Mouse (Mus musculus) megakaryocyte, embryonic 14.5 days (primary cell): ENCODE results near the gene Sema6c. TPM values are rescaled to one million over a fixed set of nuclear protein-coding genes. Genes with fewer than 3 reads are reported as not detected.
A peak's percentile ranks its signal among the peaks of the same experiment; 100 is the strongest.

ENCODE experiments used
- H3K27me3 ChIP-seq: replicated peaks from 2 replicates; pipeline ENCODE3; 2012; ENCODE audit warnings: inconsistent platforms
- H3K36me3 ChIP-seq: replicated peaks from 2 replicates; pipeline ENCODE3; 2012; ENCODE audit warnings: low read length, inconsistent platforms, mixed read lengths
- H3K4me1 ChIP-seq: 2 replicates; pipeline ENCODE4 v1.6.1; 2012; ENCODE audit warnings: inconsistent platforms
- H3K4me3 ChIP-seq: replicated peaks from 2 replicates; pipeline ENCODE3; 2012; ENCODE audit warnings: moderate library complexity, mild to moderate bottlenecking, inconsistent platforms
- H3K9me3 ChIP-seq: 2 replicates; pipeline ENCODE4 v1.6.1; 2012; ENCODE audit warnings: inconsistent platforms
- FLI1 ChIP-seq: IDR thresholded peaks from 2 replicates; pipeline ENCODE4 v1.6.1; 2012; ENCODE audit warnings: low read length, inconsistent platforms, mixed read lengths
- GATA1 ChIP-seq: IDR thresholded peaks from 3 replicates; pipeline ENCODE4 v1.6.1; 2012; ENCODE audit warnings: mixed read lengths, low read length, inconsistent platforms, borderline replicate concordance
- polyA plus RNA-seq: library from polyadenylated mRNA; stranded (reverse); fragments of >175 nt; gene quantifications from 2 replicates; pipeline ENCODE4 v1.2.3, GENCODE M21; 2012; ENCODE audit warnings: low replicate concordance; ENCODE audit not compliant: insufficient read depth

Sema6c gene
- polyA plus RNA-seq, 1 experiment, result 1.2 TPM

GRCm38 (mm10) chr3:95141952-95142616 lies 18.2 kb upstream of the Sema6c start, which contains the start of gene Tnfaip8l2:
Gene Tnfaip8l2 (minus strand): TSS chr3:95142360.
- TF ChIP-seq GATA1 (no peak), FLI1 (no peak)
- Histone ChIP-seq H3K36me3 (peaks cover 32% of the 10 kb centered on the region), H3K27me3 (no peaks in the 10 kb centered on the region), H3K4me3 (peak within 1 kb of the TSS; percentile 90), H3K4me1 (peaks cover 43% of the 10 kb centered on the region), H3K9me3 (no peaks in the 10 kb centered on the region)

GRCm38 (mm10) chr3:95142617-95143011 lies 17.6 kb upstream of the Sema6c start:
- no peaks in the 10 kb centered on the region for H3K9me3 ChIP-seq
- H3K27me3 ChIP-seq, result no peaks in the 10 kb centered on the region
- H3K4me3 ChIP-seq, result peak overlapping the region; percentile 90
- no peak for TF ChIP-seq GATA1
- TF ChIP-seq FLI1, result no peak
- H3K4me1 ChIP-seq, result peaks cover 43% of the 10 kb centered on the region
- H3K36me3 ChIP-seq, result peaks cover 29% of the 10 kb centered on the region

- no peaks in the 10 kb centered on the region for H3K36me3 ChIP-seq
- peaks cover 13% of the 10 kb centered on the region for H3K4me1 ChIP-seq
- H3K4me3 ChIP-seq, result no peak overlapping the region
- TF ChIP-seq GATA1 (no peak), FLI1 (no peak)
- peaks cover 3% of the 10 kb centered on the region; the same call in 1 of the 2 replicates for H3K9me3 ChIP-seq
- peaks cover 2% of the 10 kb centered on the region for H3K27me3 ChIP-seq
Measured at GRCm38 (mm10) chr3:95147924-95148323, 12.3 kb upstream of the Sema6c start.

GRCm38 (mm10) chr3:95153874-95154273 lies 6.4 kb upstream of the Sema6c start:
- peaks cover 2% of the 10 kb centered on the region for H3K27me3 ChIP-seq
- H3K36me3 ChIP-seq, result no peaks in the 10 kb centered on the region
- H3K4me3 ChIP-seq, result no peak overlapping the region
- H3K9me3 ChIP-seq, result peaks cover 5% of the 10 kb centered on the region; the same call in 1 of the 2 replicates
- peaks cover 17% of the 10 kb centered on the region for H3K4me1 ChIP-seq
- TF ChIP-seq FLI1 (no peak), GATA1 (no peak)

- Histone ChIP-seq H3K4me3 (peak overlapping the region; percentile 97), H3K9me3 (no peaks in the 10 kb centered on the region), H3K4me1 (peaks cover 42% of the 10 kb centered on the region), H3K36me3 (no peaks in the 10 kb centered on the region), H3K27me3 (peaks cover 42% of the 10 kb centered on the region)
- TF ChIP-seq GATA1, result no peak
- TF ChIP-seq FLI1, result no peak
Measured at GRCm38 (mm10) chr3:95159511-95159986, 708 bp upstream of the Sema6c start.

- H3K27me3 ChIP-seq, result peaks cover 53% of the 10 kb centered on the region
- no peaks in the 10 kb centered on the region for H3K36me3 ChIP-seq
- TF ChIP-seq GATA1, result no peak
- TF ChIP-seq FLI1, result no peak
- H3K4me1 ChIP-seq, result peaks cover 42% of the 10 kb centered on the region
- H3K4me3 ChIP-seq, result peak overlapping the region; percentile 97
- no peaks in the 10 kb centered on the region for H3K9me3 ChIP-seq
Measured at GRCm38 (mm10) chr3:95161041-95161551, 839 bp downstream of the Sema6c start.

- TF ChIP-seq FLI1, result no peak
- no peak for TF ChIP-seq GATA1
- peaks cover 45% of the 10 kb centered on the region for H3K4me1 ChIP-seq
- H3K9me3 ChIP-seq, result no peaks in the 10 kb centered on the region
- no peaks in the 10 kb centered on the region for H3K36me3 ChIP-seq
- peaks cover 58% of the 10 kb centered on the region for H3K27me3 ChIP-seq
- H3K4me3 ChIP-seq, result peak overlapping the region; percentile 47
Measured at GRCm38 (mm10) chr3:95161618-95162344, 1.5 kb downstream of the Sema6c start.

GRCm38 (mm10) chr3:95162345-95162628 lies 2.0 kb downstream of the Sema6c start:
- Histone ChIP-seq H3K4me3 (no peak overlapping the region), H3K27me3 (peaks cover 63% of the 10 kb centered on the region)

GRCm38 (mm10) chr3:95163419-95164255 lies 3.4 kb downstream of the Sema6c start:
- Histone ChIP-seq H3K27me3 (peaks cover 76% of the 10 kb centered on the region), H3K9me3 (no peaks in the 10 kb centered on the region), H3K36me3 (no peaks in the 10 kb centered on the region), H3K4me3 (no peak overlapping the region), H3K4me1 (peaks cover 53% of the 10 kb centered on the region)
- TF ChIP-seq FLI1, result no peak
- no peak for TF ChIP-seq GATA1

More at GRCm38 (mm10) chr3:95162345-95162628, 2.0 kb downstream of the Sema6c start:
- H3K36me3 ChIP-seq, result no peaks in the 10 kb centered on the region
- H3K4me1 ChIP-seq, result peaks cover 49% of the 10 kb centered on the region
- no peak for TF ChIP-seq GATA1
- no peak for TF ChIP-seq FLI1
- H3K9me3 ChIP-seq, result no peaks in the 10 kb centered on the region
